Mouse (Mus musculus): Measurements from ENCODE around the gene Zfp534. TPM values are rescaled to one million over a fixed set of nuclear protein-coding genes. Genes with fewer than 3 reads are reported as not detected.

Gene Zfp534
- polyA plus RNA-seq, 2 experiments = not detected

Other genes with a start within 250 kb of the Zfp534 start
- gene Zfp982, start 210.1 kb downstream of the Zfp534 start, polyA plus RNA-seq (2012; rRNA removed) = 1.6 and 3.4 TPM in 2 replicates
- gene Zfp982, start 210.1 kb downstream of the Zfp534 start, polyA plus RNA-seq (2014; fragmentation: Nextera tagmentation; extraction: Ambion mirVana) = 6.4 TPM in 2 replicates
- gene Gm16503, start 162.3 kb downstream of the Zfp534 start, polyA plus RNA-seq (2012; rRNA removed) = 0.51 and 0.85 TPM in 2 replicates
- gene Gm16503, start 162.3 kb downstream of the Zfp534 start, polyA plus RNA-seq (2014; fragmentation: Nextera tagmentation; extraction: Ambion mirVana) = 0.41 and 0.59 TPM in 2 replicates
- gene Zfp985, start 149.3 kb downstream of the Zfp534 start, polyA plus RNA-seq (2012; rRNA removed) = 0.03 and 0.09 TPM in 2 replicates
- gene Zfp985, start 149.3 kb downstream of the Zfp534 start, polyA plus RNA-seq (2014; fragmentation: Nextera tagmentation; extraction: Ambion mirVana) = 0.21 and 0.25 TPM in 2 replicates
- gene Zfp979, start 60.0 kb downstream of the Zfp534 start, polyA plus RNA-seq (2012; rRNA removed) = 1.2 and 1.7 TPM in 2 replicates
- gene Zfp979, start 60.0 kb downstream of the Zfp534 start, polyA plus RNA-seq (2014; fragmentation: Nextera tagmentation; extraction: Ambion mirVana) = 2.2 and 2.3 TPM in 2 replicates
- 2.8 and 5.1 TPM in 2 replicates for gene Zfp984, start 107.2 kb upstream of the Zfp534 start, polyA plus RNA-seq (2012; rRNA removed)
- gene Zfp984, start 107.2 kb upstream of the Zfp534 start, polyA plus RNA-seq (2014; fragmentation: Nextera tagmentation; extraction: Ambion mirVana) = 8.9 and 9.2 TPM in 2 replicates
- gene Zfp933, start 145.8 kb upstream of the Zfp534 start, polyA plus RNA-seq (2012; rRNA removed) = 5.7 and 7.2 TPM in 2 replicates
- 5.0 and 5.2 TPM in 2 replicates for gene Zfp933, start 145.8 kb upstream of the Zfp534 start, polyA plus RNA-seq (2014; fragmentation: Nextera tagmentation; extraction: Ambion mirVana)
- gene Miip, start 166.3 kb upstream of the Zfp534 start, polyA plus RNA-seq (2012; rRNA removed) = 94.4 and 98.1 TPM in 2 replicates
- 22.4 and 29.1 TPM in 2 replicates for gene Miip, start 166.3 kb upstream of the Zfp534 start, polyA plus RNA-seq (2014; fragmentation: Nextera tagmentation; extraction: Ambion mirVana)
- 5.8 and 8.4 TPM in 2 replicates for gene Fv1, start 166.4 kb upstream of the Zfp534 start, polyA plus RNA-seq (2012; rRNA removed)
- gene Fv1, start 166.4 kb upstream of the Zfp534 start, polyA plus RNA-seq (2014; fragmentation: Nextera tagmentation; extraction: Ambion mirVana) = 6.5 and 10.8 TPM in 2 replicates
- 29.6 and 33.4 TPM in 2 replicates for gene Mfn2, start 202.2 kb upstream of the Zfp534 start, polyA plus RNA-seq (2012; rRNA removed)
- gene Mfn2, start 202.2 kb upstream of the Zfp534 start, polyA plus RNA-seq (2014; fragmentation: Nextera tagmentation; extraction: Ambion mirVana) = 29.8 and 30.2 TPM in 2 replicates
- 104 and 129 TPM in 2 replicates for gene Plod1, start 234.2 kb upstream of the Zfp534 start, polyA plus RNA-seq (2012; rRNA removed)
- 93.0 and 103 TPM in 2 replicates for gene Plod1, start 234.2 kb upstream of the Zfp534 start, polyA plus RNA-seq (2014; fragmentation: Nextera tagmentation; extraction: Ambion mirVana)
- gene 2510039O18Rik, start 238.3 kb upstream of the Zfp534 start, polyA plus RNA-seq (2012; rRNA removed) = 63.2 and 88.2 TPM in 2 replicates
- 25.9 and 29.9 TPM in 2 replicates for gene 2510039O18Rik, start 238.3 kb upstream of the Zfp534 start, polyA plus RNA-seq (2014; fragmentation: Nextera tagmentation; extraction: Ambion mirVana)